Mouse (Mus musculus): ENCODE measurements around the gene Thg1l. TPM values are rescaled to one million over a fixed set of nuclear protein-coding genes. Genes with fewer than 3 reads are reported as not detected.

Thg1l gene
- 6.8 TPM for polyA plus RNA-seq (2017; shearing (Covaris generic))

GRCm38 (mm10) chr11:45955127-45955627, at the start of gene Thg1l:
TSS of gene Thg1l (minus strand) at chr11:45955494.

GRCm38 (mm10) chr11:45979946-45980892, 24.9 kb upstream of the Thg1l start, which contains the start of gene Sox30:
TSS of gene Sox30 (plus strand) at chr11:45980310.

GRCm38 (mm10) chr11:45944643-45945156, 10.6 kb downstream of the Thg1l start, which contains the start of gene Lsm11:
TSS of gene Lsm11 (minus strand) at chr11:45944935.

Other genes starting within 250 kb of the Thg1l start
- 343 TPM for gene Clint1, start 103.4 kb downstream of the Thg1l start, polyA plus RNA-seq (2017; shearing (Covaris generic))
- gene Lsm11, start 10.6 kb downstream of the Thg1l start, polyA plus RNA-seq (2017; shearing (Covaris generic)) = 7.9 TPM
- gene Sox30, start 24.8 kb upstream of the Thg1l start, polyA plus RNA-seq (2017; shearing (Covaris generic)) = not detected
- gene Gm12166, start 96.8 kb upstream of the Thg1l start, polyA plus RNA-seq (2017; shearing (Covaris generic)) = 9.3 TPM
- gene Adam19, start 100.5 kb upstream of the Thg1l start, polyA plus RNA-seq (2017; shearing (Covaris generic)) = 21.2 TPM
- 0.15 TPM for gene Nipal4, start 211.0 kb upstream of the Thg1l start, polyA plus RNA-seq (2017; shearing (Covaris generic))

All from effector memory CD4-positive, alpha-beta T cell, adult 7 months (primary cell).